Mouse (Mus musculus): ENCODE results near the gene Rims4.

Rims4 gene

DNA sequence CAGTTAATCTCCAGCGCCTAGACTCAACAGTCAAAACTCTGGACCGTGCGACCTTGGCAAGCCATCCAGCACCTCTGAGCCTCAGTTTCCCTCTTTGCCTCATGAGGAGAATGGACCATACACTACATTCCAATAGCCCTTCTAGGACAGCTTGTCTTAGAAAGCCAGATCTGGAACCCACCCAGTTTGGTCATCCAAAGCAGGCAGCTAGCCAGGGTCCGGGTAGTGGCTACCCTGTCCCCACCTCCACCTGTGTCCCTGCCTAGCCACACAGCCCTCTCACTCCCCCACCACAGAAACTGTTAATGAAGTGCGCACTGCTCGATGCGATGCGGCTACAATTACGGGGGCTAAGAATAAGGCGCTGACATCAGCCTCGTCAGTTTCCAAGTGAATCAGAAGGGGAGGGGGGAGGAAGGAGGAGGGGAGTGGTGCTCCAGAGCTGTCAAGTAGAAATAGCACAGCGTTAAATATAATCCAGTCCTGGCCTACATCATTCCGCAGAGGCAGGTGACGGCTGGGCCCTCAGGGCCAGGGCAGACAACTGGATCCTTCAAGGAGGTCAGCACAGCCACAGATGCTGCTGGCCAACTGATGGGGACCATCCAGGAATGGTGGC is 6.5 kb downstream of the Rims4 start:
- in situ Hi-C loops (cut with MboI, MseI), result no loop called here

- in situ Hi-C loops (cut with MboI, MseI), result loop anchor here (10.0 kb wide), 1 partner anchor 1105 kb away; no protein-coding TSS in a partner anchor
Measured at GRCm38 (mm10) chr2:163909604-163910003, 8.9 kb downstream of the Rims4 start.

GRCm38 (mm10) chr2:163907131-163907530 is 11.4 kb downstream of the Rims4 start:
- in situ Hi-C loops (cut with MboI, MseI), result loop anchor here (10.0 kb wide), 1 partner anchor 1102 kb away; no protein-coding TSS in a partner anchor

DNA sequence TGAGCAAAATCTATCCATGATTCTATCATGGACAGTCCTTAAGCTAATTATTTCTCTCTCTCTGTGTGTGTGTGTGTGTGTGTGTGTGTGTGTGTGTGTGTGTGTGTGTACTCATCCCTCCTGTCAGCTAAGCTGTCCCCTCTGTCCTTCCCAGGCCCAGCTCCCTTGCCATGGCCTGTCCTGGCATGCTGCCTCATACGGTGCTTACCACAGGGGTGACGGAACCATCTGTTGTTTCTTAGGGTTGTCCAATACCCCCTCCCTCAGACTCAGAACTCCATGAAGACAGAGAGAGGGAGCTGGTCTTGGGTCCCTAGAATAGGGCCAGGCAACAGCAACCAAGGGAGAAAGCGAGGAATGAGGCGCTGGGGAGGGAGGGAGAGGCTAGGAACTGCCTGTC is 14.2 kb downstream of the Rims4 start:
- in situ Hi-C loops (cut with MboI, MseI), result loop anchor here (10.0 kb wide), 1 partner anchor 1100 kb away; no protein-coding TSS in a partner anchor

GRCm38 (mm10) chr2:163903461-163903860 is 15.0 kb downstream of the Rims4 start:
- in situ Hi-C loops (cut with MboI, MseI), result loop anchor here (10.0 kb wide), 1 partner anchor 1099 kb away; no protein-coding TSS in a partner anchor

DNA sequence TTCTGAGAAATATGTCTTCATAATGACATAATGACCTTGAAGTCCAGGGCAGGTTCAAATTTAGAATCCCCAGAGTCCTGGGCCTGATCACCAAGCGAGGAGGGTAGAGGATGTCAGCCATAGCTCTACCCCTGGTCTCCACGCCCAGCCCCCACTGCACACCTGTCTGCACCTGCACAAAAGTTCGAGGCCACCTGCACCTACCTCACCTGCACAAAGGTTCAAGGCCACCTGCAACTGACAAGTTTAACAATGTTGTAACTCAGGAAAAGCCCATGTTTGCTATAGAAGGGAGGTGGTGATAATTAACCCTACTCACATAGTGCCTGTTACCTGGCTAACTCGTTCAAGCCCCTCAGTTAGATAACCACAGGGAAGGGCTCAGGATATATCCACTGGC is 16.0 kb downstream of the Rims4 start:
- in situ Hi-C loops (cut with MboI, MseI), result loop anchor here (10.0 kb wide), 1 partner anchor 1098 kb away; no protein-coding TSS in a partner anchor

GRCm38 (mm10) chr2:163901043-163901442 is 17.4 kb downstream of the Rims4 start:
- in situ Hi-C loops (cut with MboI, MseI), result loop anchor here (10.0 kb wide), 1 partner anchor 1096 kb away; no protein-coding TSS in a partner anchor

DNA sequence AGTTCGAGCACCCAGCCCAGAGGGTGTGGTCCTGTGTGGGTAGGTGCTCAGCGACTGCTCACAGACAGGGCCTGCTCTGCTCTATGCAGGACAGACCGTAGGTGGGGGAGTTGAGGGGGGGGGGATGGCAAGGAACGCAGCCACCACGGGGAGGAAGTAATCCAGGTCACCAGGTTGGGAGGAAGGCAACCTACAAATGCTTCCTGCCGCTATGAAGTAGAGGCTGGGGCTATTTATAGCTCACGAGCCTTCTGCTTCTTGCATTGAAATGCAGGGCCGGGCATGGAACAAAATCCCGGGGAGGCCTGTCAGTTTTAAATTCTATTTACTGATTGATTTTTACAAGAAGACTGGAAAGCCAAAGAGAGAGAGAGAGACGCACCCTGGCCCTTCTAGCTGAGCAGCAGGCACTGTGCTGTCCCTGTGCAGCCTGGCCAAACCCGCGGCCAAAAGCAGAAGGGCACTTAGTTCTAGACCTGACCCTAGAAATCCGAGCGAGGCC is 18.5 kb downstream of the Rims4 start:
- in situ Hi-C loops (cut with MboI, MseI), result loop anchor here (10.0 kb wide), 1 partner anchor 1095 kb away; no protein-coding TSS in a partner anchor

DNA sequence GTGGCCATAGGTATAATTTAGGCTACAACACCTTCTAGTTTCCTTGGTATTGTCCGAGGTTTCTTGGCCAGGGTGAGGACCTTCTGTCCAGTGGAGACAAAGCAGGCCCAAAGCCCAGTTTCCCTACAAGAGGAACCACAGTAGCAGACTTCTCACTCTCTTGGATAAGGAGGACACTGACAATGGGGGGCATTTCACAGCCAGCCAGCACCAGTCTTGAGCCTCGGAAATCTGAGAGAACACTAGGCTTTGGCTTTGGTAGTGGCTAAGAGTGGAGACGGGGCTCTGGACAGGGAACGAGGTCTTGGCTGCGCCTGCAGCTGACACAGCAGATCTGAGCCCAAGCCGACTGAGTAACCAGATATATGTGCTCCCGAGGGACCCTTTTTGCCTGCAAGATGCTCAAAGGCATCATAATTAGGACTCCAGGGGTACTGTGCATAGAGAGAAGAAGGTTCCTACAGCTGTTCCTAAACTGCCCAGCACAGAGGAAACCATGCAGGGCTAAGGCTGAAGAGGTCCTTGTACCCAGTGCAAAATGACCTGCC is 20.4 kb downstream of the Rims4 start:
- in situ Hi-C loops (cut with MboI, MseI), result no loop called here

DNA sequence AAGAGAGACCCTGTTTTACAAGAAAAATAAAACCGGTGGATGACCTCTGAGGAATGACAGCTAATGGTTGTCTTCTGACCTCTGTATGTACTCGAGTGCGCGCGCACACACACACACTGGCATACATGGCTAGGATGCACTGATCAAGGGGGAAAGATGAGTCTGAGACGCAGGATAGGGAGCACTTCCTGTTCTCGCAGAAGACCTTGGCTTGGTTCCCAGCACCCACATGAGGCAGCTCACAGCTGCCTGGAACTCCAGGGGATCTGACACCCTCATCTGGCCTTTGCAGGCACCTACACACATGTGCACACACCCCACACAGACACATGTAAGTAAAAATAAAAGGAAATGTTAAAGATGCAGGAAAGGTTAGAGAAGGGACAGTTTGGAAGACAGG is 21.5 kb downstream of the Rims4 start:
- in situ Hi-C loops (cut with MboI, MseI), result no loop called here

DNA sequence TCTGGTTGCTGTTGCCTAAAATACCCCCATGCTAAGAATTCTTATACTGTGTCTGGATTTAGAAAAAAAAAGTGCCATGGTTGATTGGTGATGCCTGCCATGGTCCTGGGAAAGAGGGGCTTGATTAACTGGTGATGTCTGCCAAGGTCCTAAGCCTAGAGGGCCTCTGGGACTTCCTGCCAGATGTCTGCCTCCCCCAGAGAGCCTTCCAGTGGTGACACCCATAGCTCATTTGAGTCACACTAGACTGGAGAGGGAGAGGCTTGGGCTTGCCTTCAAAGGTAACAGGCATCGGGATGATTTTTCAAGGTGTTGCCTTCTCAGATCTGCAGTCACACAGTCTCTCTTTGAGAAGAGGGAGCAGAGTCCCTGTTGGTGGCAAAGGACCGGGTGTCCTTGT is 23.3 kb downstream of the Rims4 start:
- in situ Hi-C loops (cut with MboI, MseI), result no loop called here

DNA sequence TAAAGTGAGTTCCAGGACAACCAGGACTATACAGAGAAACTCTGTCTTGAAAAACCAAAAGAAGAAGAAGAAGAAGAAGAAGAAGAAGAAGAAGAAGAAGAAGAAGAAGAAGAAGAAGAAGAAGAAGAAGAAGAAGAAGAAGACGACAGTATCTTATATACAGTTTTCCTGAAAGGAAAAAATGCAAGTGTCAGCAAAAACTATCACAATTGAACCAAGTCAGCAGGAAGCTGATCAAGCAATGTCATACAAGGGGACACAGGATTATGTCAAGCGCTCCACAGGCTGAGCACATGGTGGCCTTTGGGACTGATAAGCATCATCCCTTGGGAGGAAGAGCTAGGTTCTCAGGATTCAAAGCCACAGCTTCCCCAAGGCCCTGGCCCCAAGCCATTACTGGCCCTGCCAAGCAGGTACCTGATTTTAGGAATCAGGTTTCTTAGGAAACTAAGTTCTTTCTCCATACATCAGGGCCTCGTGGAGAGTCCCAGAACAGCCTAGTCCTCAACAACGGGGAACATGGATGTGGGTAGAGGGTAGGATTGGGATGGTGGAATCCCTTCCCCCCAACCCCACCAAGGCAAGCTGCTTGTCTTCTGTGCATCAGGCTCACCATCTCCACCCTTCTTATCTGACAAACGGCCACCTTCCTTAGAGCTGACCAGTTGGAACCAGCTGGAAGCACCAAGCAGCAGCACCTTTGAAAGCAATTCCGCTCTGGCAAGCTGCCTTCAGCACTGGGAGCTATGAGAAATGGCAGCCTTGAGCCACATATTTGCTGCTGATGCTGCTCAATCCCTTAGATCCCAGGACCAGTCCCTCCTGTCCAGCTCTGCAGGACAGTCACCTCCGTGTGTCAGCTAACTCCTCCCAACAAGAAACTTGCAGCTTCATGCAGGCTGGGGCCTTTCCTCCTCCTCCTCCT is 24.8 kb downstream of the Rims4 start:
- in situ Hi-C loops (cut with MboI, MseI), result loop anchor here (5.0 kb wide), 1 partner anchor 516 kb away; no protein-coding TSS in a partner anchor

GRCm38 (mm10) chr2:163891271-163891670 is 27.2 kb downstream of the Rims4 start:
- in situ Hi-C loops (cut with MboI, MseI), result loop anchor here (5.0 kb wide), 1 partner anchor 514 kb away; no protein-coding TSS in a partner anchor

GRCm38 (mm10) chr2:163890586-163890985 is 27.9 kb downstream of the Rims4 start:
- in situ Hi-C loops (cut with MboI, MseI), result loop anchor here (5.0 kb wide), 1 partner anchor 513 kb away; no protein-coding TSS in a partner anchor

DNA sequence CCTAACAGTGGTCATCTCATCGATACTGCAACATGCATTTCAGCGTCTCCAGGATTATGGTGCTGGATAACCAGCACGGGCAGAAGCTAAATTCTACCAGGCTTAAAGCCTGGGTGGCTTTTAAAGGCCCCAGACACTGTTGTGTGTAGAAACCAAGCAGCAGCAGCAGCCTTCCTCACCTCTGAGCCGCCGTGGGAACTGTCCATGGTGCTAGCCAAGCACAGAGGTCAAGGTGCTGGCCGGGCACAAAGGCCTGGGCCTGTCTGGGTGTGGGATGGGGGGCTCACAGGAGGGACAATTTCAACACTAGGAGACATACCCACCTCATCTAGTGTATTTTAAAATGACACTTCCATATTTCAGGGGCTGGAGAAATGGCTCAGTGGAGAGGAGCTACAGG is 29.1 kb downstream of the Rims4 start:
- in situ Hi-C loops (cut with MboI, MseI), result no loop called here

- in situ Hi-C loops (cut with MboI, MseI), result no loop called here
Measured at GRCm38 (mm10) chr2:163882859-163883652, 35.4 kb downstream of the Rims4 start.

- in situ Hi-C loops (cut with MboI, MseI), result no loop called here
Measured at GRCm38 (mm10) chr2:163880891-163881290, 37.6 kb downstream of the Rims4 start.

DNA sequence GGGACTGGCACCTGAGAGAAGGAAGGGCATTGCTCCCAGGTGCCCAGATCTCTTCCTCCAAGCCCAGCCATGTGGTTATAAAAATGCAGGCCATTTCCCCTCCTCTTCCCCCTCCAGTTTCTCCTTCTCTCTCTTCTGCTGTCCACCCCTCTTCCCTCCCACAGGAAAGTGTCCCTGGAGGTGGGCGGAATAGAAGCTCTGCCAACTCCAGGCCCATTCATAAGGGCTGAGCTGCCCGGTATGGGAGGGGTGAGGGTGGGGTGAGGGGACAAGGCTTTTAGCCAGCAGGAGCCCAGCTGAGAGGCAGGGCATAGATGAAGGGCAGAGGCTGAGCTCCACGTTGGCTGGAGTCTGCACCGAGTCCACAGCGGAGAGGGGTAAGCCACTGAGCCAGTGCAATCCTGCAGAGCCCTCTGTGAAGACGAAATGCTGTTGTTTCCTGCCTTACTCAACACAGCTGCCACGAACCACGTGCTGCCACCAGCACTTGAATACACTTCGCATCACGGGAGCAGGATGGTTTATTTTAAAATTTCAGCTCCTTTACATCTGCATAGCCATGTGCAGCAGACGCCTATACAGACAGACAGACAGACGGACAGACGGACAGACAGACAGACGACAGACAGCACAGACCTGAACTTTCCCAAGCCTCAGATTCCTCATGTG is 41.5 kb downstream of the Rims4 start:
- in situ Hi-C loops (cut with MboI, MseI), result loop anchor here (10.0 kb wide), 1 partner anchor 378 kb away; the partner anchor contains the start of gene Svs3b

DNA sequence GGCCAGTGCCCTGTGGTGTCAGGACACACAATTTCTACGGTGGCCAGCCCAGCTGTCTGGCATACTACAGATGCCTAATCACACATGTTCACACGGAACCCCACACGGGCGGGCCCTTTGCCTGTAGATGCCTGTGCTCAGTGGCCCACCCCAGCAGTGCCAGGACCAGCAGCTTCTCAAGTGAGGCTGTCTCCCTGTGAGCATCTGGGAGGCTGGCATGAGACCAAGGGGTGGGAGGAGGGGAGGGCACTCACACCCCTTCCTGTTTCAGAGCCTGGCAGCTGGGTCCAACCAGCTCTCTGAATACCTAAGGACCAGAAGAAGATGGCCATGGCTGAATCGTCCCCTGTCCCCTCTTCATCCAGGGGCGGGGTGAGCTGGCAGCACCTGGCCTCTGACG is 43.0 kb downstream of the Rims4 start:
- in situ Hi-C loops (cut with MboI, MseI), result loop anchor here (10.0 kb wide), 1 partner anchor 379 kb away; the partner anchor contains the start of gene Svs3b

DNA sequence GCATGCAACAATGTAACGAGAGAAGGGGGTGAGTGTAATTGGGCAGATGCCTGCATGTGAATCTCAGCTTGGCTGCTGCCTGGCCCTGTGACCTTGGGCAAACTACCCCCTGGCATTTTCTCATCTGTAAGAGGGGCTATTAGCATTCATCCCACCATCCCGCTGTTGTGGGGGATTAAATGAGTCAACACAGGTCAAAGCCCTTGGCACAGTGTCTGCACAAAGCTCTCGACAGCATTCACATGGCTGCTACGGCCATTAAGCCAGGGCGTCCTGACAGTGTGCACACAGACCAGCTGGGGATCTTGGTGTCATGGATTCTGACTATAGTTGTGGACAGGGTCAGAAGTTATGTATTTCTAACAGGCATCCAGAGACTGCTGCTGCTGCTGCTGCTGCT is 43.6 kb downstream of the Rims4 start:
- in situ Hi-C loops (cut with MboI, MseI), result loop anchor here (5.0 to 10.0 kb wide), 2 partner anchors 92 to 380 kb away; partner anchors contain the start of gene Svs3b
